Mouse (Mus musculus) limb, embryonic 15.5 days (tissue): ENCODE results near the gene Osbpl3. TPM values are rescaled to one million over a fixed set of nuclear protein-coding genes. Genes with fewer than 3 reads are reported as not detected.
A peak's percentile ranks its signal among the peaks of the same experiment; 100 is the strongest.
"Not testable (repeated sequence)": the region's sequence is repeated elsewhere in the genome, so short reads cannot be mapped to it uniquely, and the experiment has no call there.

ENCODE experiments used
- ATAC-seq: fragments of 200-750 bp; cut with Nextera tagmentation; 2 replicates; pipeline ENCODE4 v1.8.0; 2017; ENCODE audit warnings: low read depth, moderate TSS enrichment; ENCODE audit not compliant: insufficient number of reproducible peaks, low FRiP score, low TSS enrichment
- H3K27ac ChIP-seq: fragments of 300-500 bp; sonication (generic); 2 replicates; pipeline ENCODE4 v1.5.1; 2015; ENCODE audit warnings: moderate library complexity, mild to moderate bottlenecking, inconsistent platforms
- H3K27me3 ChIP-seq: fragments of 300-500 bp; sonication (generic); 2 replicates; pipeline ENCODE4 v1.6.1; 2015; ENCODE audit warnings: inconsistent platforms
- H3K36me3 ChIP-seq: fragments of 300-500 bp; sonication (generic); 2 replicates; pipeline ENCODE4 v1.6.1; 2015; ENCODE audit warnings: inconsistent platforms
- H3K4me1 ChIP-seq: fragments of 300-500 bp; sonication (generic); 2 replicates; pipeline ENCODE4 v1.6.1; 2015; ENCODE audit warnings: inconsistent platforms
- H3K4me2 ChIP-seq: fragments of 300-500 bp; sonication (generic); 2 replicates; pipeline ENCODE4 v1.6.1; 2015; ENCODE audit warnings: mild to moderate bottlenecking, inconsistent platforms
- H3K4me3 ChIP-seq: fragments of 300-500 bp; sonication (generic); 2 replicates; pipeline ENCODE4 v1.5.1; 2015; ENCODE audit warnings: mild to moderate bottlenecking, inconsistent platforms
- H3K9ac ChIP-seq: fragments of 300-500 bp; sonication (generic); 2 replicates; pipeline ENCODE4 v1.6.1; 2015; ENCODE audit warnings: inconsistent platforms
- H3K9me3 ChIP-seq: fragments of 300-500 bp; sonication (generic); 2 replicates; pipeline ENCODE4 v1.6.1; 2016; ENCODE audit warnings: inconsistent platforms
- WGBS: fragments of 180-500 bp; shearing (Covaris S2); methylation state at CpG from one replicate; pipeline ENCODE4 v1.1.7; 2015; 5-methylcytosine and 5-hydroxymethylcytosine counted together
- polyA plus RNA-seq: library from polyadenylated mRNA; unstranded; fragments of >200 nt; fragmentation: Nextera tagmentation; extraction: Ambion mirVana; gene quantifications from 2 replicates; pipeline ENCODE4 v1.2.1, GENCODE M21; 2015

The Osbpl3 gene
- polyA plus RNA-seq, 1 experiment from 2014 or later = 12.8 TPM

DNA sequence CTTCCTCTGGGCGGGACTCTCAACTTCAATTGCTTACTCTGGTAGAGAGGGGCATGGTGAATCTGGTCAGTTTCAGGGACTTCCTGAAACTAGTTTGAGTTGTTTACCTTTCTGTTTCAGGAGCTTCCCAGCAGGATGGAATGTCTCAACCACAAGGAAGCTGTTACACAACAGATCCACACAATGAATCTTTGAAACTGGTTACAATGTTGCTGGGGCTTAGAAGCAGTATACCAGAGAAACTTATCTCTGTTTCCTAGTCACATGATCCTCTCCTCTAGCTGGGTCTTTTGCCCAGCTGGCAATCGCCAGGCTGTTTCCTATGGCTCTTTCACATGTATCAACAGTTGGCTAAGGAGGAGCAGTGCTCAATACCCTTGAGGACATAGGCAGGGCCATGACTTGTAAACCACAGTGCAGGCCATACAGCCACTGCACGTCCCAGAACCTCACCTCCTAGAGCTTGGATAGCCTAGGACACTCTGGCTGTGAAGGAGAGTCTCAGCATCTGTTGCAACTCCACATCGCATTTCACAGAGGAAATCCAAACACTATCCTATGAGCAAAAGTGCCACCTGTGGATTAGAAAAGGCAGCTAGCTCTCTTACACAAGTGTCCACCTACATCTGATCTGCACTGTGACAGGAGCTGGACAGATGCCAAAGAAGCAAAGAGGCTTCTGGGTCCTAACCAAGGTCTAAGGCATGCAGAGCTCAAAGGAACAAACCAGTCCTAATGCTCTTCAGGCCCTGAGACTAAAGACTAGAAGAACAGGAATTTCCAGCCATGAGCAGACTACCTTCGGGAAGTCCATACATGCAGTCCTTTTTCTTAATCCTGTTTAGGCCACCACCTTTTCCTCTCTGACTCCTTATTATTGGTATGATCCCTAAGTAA is 14.8 kb downstream of the Osbpl3 start:
- no peak overlapping the region for H3K9ac ChIP-seq
- no peaks in the 10 kb centered on the region for H3K9me3 ChIP-seq
- H3K27ac ChIP-seq = 0 out of 2 replicates have a peak overlapping the region, but pooled peaks have one; percentile 8
- no peak overlapping the region for H3K4me3 ChIP-seq
- no peaks in the 10 kb centered on the region for H3K4me1 ChIP-seq
- H3K27me3 ChIP-seq = no peaks in the 10 kb centered on the region
- WGBS = 88% methylated on average over 5 of the region's 5 CpGs
- no peak overlapping the region for H3K4me2 ChIP-seq
- H3K36me3 ChIP-seq = no peaks in the 10 kb centered on the region
- ATAC-seq = no peak

DNA sequence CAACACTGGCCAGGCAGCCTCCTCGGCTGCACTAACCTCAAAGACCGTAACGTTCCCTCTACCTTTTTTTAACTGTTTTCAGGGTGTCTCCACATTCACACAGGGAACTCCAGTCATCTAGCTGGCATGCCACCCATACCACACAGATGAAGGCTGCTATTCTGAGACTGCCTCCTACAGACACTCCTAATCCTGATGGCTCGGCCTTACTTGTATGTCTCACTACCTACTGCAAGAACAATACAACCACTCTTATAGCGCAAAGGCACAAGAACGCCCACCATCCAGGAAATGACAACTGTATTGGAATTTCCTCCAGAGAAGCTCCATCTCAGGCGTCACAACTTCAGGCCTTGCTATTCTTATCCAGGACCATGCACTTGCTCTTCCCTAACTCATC is 15.8 kb downstream of the Osbpl3 start:
- H3K4me2 ChIP-seq = no peak overlapping the region
- H3K4me3 ChIP-seq = no peak overlapping the region
- no peaks in the 10 kb centered on the region for H3K36me3 ChIP-seq
- no peak for ATAC-seq
- H3K27me3 ChIP-seq = no peaks in the 10 kb centered on the region
- no peak overlapping the region for H3K27ac ChIP-seq
- H3K9ac ChIP-seq = no peak overlapping the region
- WGBS = 84% methylated on average over 7 of the region's 7 CpGs
- H3K4me1 ChIP-seq = no peaks in the 10 kb centered on the region
- no peaks in the 10 kb centered on the region for H3K9me3 ChIP-seq

DNA sequence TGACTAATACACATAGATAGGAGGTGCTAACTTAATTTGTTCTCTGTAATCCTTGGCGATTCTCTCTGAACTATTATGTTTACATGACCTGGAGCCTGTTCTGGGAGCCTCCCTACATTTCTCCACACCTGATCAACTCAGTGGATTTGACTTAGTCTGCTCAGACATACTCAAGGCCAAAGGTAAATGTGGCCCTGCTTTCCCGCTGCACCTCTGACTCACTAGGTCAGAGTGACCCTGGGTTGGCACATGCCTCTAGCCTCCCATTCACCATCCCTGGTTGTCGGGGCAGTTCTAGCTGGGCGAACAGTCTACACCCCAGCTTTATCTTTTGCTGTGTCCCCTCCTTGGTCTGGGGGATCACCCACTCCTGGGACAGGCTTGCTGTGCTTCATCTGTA is 17.1 kb downstream of the Osbpl3 start:
- not testable (repeated sequence) for ATAC-seq

DNA sequence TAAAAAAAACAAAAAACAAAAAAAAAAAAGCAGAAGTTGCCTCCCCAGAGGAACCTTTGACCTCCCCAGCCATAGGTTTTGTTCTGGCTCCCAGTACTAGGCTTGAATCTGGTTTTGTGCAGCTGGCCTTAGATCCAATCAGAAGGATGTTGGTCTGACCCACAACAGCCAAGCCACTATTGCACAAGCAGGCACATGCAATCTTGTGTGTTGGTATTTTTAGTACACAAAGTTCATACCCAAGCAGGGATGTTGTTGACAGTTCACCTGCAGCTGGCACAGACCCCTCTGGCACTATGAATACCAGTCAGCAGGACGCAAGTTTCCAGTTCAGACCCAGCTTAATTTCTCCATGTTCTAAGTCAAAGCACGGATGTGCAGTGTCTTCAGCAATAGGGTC is 18.2 kb downstream of the Osbpl3 start:
- Histone ChIP-seq H3K36me3 (no peaks in the 10 kb centered on the region), H3K27ac (no peak overlapping the region), H3K27me3 (no peaks in the 10 kb centered on the region), H3K4me1 (no peaks in the 10 kb centered on the region), H3K9me3 (no peaks in the 10 kb centered on the region), H3K4me3 (no peak overlapping the region), H3K9ac (no peak overlapping the region), H3K4me2 (no peak overlapping the region)
- ATAC-seq = no peak
- 90% methylated on average over 2 of the region's 2 CpGs for WGBS

More for the DNA sequence above, 17.1 kb downstream of the Osbpl3 start:
- H3K27me3 ChIP-seq, H3K4me3 ChIP-seq, H3K9ac ChIP-seq, H3K27ac ChIP-seq, H3K9me3 ChIP-seq, H3K4me1 ChIP-seq, H3K36me3 ChIP-seq, H3K4me2 ChIP-seq: not testable (repeated sequence)
- 87% methylated on average over 4 of the region's 4 CpGs for WGBS

DNA sequence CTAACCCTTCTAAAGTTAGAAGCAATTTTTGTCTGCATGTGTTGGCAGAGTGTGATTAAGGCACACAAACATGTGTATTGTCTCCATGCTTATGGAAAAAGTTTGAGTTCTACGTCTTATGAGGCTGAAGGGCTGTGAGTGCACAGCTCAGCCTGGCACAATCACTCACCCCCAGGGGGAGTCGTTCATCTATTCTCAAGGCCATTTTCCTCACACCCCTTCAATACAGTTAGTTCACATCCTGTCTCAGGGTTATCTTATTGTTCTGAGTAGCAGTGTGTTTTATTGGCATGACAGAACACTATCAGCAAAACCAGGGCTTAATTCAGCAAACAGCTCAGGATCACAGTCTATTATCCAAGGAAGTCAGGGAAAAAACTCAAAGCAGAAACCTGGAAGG is 19.3 kb downstream of the Osbpl3 start:
- no peaks in the 10 kb centered on the region for H3K27me3 ChIP-seq
- H3K9ac ChIP-seq = no peak overlapping the region
- H3K27ac ChIP-seq = no peak overlapping the region
- no peaks in the 10 kb centered on the region for H3K9me3 ChIP-seq
- 64% methylated on average over 2 of the region's 2 CpGs for WGBS
- H3K4me2 ChIP-seq = no peak overlapping the region
- no peaks in the 10 kb centered on the region for H3K36me3 ChIP-seq
- ATAC-seq = no peak
- H3K4me1 ChIP-seq = no peaks in the 10 kb centered on the region
- H3K4me3 ChIP-seq = no peak overlapping the region

DNA sequence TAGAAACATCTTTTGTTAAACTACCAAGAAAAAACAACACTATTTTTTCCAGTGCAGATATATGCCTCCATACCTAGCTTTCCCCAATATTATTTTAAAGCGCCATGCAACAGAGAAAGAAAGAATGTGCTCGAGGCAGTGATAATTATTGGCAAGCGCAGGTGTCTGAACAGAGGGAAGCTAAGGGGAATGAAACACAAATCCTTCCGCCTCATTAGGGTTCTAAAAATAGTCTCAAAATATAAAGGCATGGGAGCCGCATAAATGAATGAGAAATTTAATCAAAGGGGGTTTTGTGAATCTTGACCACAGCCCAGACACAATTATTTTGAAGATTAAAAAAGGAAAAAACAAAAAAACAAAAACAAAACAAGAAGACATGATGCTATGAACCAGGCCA is 23.5 kb downstream of the Osbpl3 start:
- WGBS = 47% methylated on average over 5 of the region's 5 CpGs
- no peaks in the 10 kb centered on the region for H3K9me3 ChIP-seq
- H3K36me3 ChIP-seq = no peaks in the 10 kb centered on the region
- no peaks in the 10 kb centered on the region for H3K4me1 ChIP-seq
- no peak overlapping the region for H3K4me3 ChIP-seq
- H3K4me2 ChIP-seq = no peak overlapping the region
- H3K27ac ChIP-seq = no peak overlapping the region
- ATAC-seq = no peak
- no peak overlapping the region for H3K9ac ChIP-seq
- H3K27me3 ChIP-seq = no peaks in the 10 kb centered on the region

DNA sequence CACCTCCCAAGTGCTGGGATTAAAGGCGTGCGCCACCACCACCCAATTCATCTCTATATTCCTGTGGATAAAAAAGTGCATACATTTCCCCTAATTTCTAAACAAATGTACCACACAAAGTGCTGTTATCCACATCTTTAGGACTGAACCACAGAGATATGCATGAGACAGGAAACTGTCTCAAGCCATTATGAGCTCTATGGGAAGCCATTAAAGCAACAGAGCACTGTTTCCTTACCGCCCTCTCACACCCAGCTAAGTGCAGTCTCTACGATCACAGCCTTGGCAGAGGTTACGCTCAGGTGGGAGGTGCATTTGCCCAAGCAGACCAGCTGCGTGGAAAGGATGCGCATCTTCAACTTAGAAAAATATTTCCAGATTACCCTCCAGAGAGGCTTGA is 26.7 kb downstream of the Osbpl3 start:
- H3K4me2 ChIP-seq = no peak overlapping the region
- H3K4me1 ChIP-seq = 0 out of 2 replicates have a peak, but pooled peaks cover 5% of the 10 kb centered on the region
- H3K27ac ChIP-seq = no peak overlapping the region
- WGBS = 85% methylated on average over 7 of the region's 7 CpGs
- H3K27me3 ChIP-seq = no peaks in the 10 kb centered on the region
- H3K9me3 ChIP-seq = no peaks in the 10 kb centered on the region
- no peaks in the 10 kb centered on the region for H3K36me3 ChIP-seq
- no peak overlapping the region for H3K4me3 ChIP-seq
- no peak for ATAC-seq
- H3K9ac ChIP-seq = no peak overlapping the region

DNA sequence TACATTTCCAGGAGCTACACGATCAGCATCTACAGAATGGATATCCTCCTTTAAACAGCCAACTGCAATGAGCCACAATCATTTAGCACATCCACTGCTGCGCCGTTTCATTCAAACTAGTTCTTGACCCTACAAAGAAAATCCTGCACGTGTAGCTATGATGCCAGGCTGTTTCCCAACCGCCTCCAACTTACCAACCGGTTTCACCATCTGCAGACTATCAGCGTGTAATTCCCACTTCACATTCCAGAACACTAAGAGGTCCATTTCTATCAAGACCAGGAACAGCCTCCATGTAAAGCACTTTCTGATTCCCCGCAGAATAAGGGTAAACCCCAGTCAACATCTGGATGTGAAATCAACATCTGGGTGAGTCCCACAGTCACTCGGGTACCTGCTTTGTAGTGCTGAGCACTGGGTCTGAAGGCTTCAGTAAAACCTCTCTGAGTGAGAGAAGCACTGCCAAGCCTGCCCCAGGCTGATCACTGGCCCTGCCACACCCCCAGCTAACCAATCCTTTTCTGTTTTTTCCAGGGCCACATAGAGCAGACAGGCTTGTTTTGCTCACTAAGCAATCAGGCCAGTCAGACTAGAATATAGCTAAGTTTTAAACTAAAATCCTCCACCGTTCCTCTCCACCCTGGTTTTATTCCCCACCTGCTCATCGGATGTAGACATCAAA is 28.8 kb downstream of the Osbpl3 start:
- 60% methylated on average over 11 of the region's 11 CpGs for WGBS
- no peak overlapping the region for H3K4me2 ChIP-seq
- H3K36me3 ChIP-seq = 0 out of 2 replicates have a peak, but pooled peaks cover 4% of the 10 kb centered on the region
- no peak for ATAC-seq
- H3K4me1 ChIP-seq = 0 out of 2 replicates have a peak, but pooled peaks cover 5% of the 10 kb centered on the region
- H3K9me3 ChIP-seq = no peaks in the 10 kb centered on the region
- H3K27ac ChIP-seq = no peak overlapping the region
- H3K27me3 ChIP-seq = no peaks in the 10 kb centered on the region
- no peak overlapping the region for H3K4me3 ChIP-seq
- H3K9ac ChIP-seq = no peak overlapping the region

DNA sequence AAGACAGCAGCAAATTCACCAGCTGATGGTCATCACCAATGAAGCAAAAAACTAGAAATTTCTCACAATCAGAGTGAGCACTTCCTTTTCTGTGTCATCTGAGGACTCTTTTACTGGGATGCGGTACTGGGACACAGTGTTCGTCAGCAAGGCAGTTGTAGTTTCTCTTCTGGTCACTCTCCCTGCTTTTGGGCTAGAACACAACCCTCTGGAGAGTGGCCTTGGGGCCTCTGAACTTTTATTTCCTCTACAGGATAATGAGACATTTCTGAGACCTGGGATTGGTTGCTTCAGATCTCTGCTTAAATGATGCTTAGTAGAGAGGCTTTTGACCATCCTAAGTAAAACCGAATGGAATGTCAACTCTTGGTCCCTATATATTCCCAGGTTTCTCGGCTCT is 29.4 kb downstream of the Osbpl3 start:
- WGBS = 86% methylated on average over 4 of the region's 4 CpGs
- no peak for ATAC-seq
- Histone ChIP-seq H3K4me1 (0 out of 2 replicates have a peak, but pooled peaks cover 5% of the 10 kb centered on the region), H3K9ac (no peak overlapping the region), H3K4me3 (no peak overlapping the region), H3K36me3 (0 out of 2 replicates have a peak, but pooled peaks cover 4% of the 10 kb centered on the region), H3K9me3 (no peaks in the 10 kb centered on the region), H3K27ac (no peak overlapping the region), H3K4me2 (no peak overlapping the region), H3K27me3 (no peaks in the 10 kb centered on the region)

DNA sequence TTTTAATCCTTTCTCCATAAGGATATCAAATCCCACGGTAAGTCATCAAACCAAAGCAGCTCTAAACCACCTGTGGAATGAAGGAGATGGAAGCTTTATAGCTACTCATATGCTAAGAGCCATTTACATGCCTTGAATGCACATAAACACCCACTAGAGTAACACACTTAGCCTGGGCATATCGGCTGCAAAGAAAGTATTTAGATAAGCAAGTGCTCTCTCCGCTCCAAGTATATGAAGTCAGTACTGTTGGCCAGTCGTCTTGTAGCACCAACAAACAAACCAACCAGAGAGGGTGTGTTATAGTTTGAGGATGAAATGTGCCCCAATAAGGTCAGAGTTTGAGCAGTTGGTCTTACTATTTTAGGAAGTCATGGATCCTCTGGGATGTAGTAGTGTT is 31.7 kb downstream of the Osbpl3 start:
- Histone ChIP-seq H3K4me1 (peaks cover 13% of the 10 kb centered on the region), H3K4me3 (no peak overlapping the region), H3K27ac (no peak overlapping the region), H3K27me3 (no peaks in the 10 kb centered on the region), H3K9me3 (no peaks in the 10 kb centered on the region), H3K9ac (no peak overlapping the region), H3K4me2 (no peak overlapping the region), H3K36me3 (0 out of 2 replicates have a peak, but pooled peaks cover 4% of the 10 kb centered on the region)
- ATAC-seq = no peak
- WGBS = 84% methylated on average over 4 of the region's 4 CpGs

DNA sequence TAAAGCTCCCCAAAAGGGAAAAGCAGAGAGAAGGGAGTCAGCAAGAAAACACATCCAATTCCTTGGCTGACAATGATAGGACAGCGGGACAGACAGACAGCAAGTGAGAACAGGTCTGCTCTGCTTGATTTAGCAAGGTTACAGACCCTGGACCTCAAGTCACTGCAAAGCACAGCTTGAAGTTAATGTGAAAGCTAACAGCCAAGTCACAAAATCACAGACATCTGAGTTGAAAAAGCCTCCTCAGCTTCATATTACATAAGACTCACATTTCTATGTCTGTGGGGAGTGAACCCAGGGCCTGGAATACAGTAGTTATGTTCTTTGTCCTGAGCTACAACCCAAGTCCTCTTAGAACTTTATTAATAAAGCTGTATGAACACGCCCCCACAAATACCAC is 35.6 kb downstream of the Osbpl3 start:
- Histone ChIP-seq H3K9ac (no peak overlapping the region), H3K27me3 (no peaks in the 10 kb centered on the region), H3K4me2 (no peak overlapping the region), H3K36me3 (0 out of 2 replicates have a peak, but pooled peaks cover 4% of the 10 kb centered on the region), H3K4me1 (peaks cover 9% of the 10 kb centered on the region), H3K27ac (0 out of 2 replicates have a peak overlapping the region, but pooled peaks have one; percentile 22), H3K9me3 (no peaks in the 10 kb centered on the region), H3K4me3 (no peak overlapping the region)
- no peak for ATAC-seq
- WGBS = 73% methylated on average over 2 of the region's 2 CpGs
